Mouse (Mus musculus) regulatory T cell (primary cell): ENCODE data around the gene Mapkapk2.

Source experiments
- in situ Hi-C: fragments of 300-600 bp; cut with MboI, MseI; formaldehyde crosslinking; loops from one replicate; pipeline ENCODE4 v1.15.1; 2025; ENCODE audit warnings: high pct_unique_total_duplicates

Gene Mapkapk2

DNA sequence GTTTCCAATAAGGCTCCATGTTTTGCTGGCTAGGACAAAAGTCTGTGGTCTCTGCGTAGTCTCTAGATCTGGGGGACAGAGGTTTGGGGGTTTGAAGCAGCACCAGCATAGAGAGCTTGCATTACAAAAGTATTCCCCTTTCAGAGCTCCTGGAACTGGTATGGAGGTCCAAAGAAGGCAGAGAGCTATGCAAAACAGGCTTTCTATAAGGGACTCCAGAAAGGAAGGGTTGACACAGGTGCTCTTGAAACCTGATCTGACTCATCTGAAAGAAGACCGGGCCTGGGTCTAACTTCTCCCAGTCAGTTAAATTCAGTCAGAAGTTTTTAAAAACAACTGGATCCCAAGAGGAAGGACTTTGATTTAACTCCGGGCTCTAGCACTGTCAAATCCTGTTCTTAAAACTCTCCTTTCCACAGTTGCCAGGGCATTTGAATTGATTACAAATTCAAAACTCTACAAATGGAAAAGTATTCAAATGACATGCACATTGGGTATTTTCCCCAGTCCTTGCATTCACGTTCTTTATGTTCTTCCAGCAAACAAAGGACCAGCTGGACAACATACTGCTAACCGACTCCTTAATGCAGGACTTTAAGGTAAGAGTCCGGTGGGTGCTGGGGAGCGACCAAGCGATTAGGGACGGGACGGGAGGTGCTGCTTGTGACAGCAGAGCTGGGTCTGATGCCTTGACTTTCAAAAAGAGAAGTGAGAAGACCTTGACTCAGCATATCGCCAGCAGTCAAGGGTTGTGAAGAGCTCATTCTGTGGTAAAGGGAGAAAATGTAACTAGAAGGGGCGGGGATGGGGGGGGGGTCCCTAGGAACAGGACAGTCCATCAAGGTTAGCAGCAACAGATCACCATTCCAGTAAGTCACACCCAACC is 77.0 kb downstream of the Mapkapk2 start:
- in situ Hi-C loops: no loop called here

GRCm38 (mm10) chr1:131019492-131020098 is 78.0 kb downstream of the Mapkapk2 start, which contains the start of gene Il10:
TSS of gene Il10 (plus strand) at chr1:131019845.
- in situ Hi-C loops: no loop called here

GRCm38 (mm10) chr1:131015879-131016278 is 81.7 kb downstream of the Mapkapk2 start:
- in situ Hi-C loops: no loop called here

- in situ Hi-C loops: no loop called here
These were observed 82.3 kb downstream of the Mapkapk2 start for GRCm38 (mm10) chr1:131015281-131015680.

DNA sequence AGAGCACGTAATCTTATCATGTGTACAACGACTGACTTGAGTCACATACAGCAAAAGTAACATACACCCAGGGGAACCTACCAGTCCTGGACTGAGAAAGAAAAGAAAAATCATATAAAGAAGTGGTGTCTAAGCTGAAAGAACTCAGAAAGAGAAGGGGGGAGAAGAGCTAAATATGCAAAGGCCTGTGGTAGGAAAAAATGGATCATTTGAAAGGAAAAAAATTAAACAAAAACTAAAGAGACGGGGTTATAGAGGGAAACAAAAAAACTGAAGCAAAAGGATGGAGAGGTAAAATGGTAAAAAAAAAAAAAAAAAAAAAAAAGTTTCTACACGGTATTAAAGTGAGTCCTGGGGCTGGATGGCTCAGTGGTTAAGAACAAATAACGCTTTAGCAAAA is 83.7 kb downstream of the Mapkapk2 start:
- in situ Hi-C loops: no loop called here

- in situ Hi-C loops: no loop called here
These were observed 85.1 kb downstream of the Mapkapk2 start for GRCm38 (mm10) chr1:131012494-131012893.

DNA sequence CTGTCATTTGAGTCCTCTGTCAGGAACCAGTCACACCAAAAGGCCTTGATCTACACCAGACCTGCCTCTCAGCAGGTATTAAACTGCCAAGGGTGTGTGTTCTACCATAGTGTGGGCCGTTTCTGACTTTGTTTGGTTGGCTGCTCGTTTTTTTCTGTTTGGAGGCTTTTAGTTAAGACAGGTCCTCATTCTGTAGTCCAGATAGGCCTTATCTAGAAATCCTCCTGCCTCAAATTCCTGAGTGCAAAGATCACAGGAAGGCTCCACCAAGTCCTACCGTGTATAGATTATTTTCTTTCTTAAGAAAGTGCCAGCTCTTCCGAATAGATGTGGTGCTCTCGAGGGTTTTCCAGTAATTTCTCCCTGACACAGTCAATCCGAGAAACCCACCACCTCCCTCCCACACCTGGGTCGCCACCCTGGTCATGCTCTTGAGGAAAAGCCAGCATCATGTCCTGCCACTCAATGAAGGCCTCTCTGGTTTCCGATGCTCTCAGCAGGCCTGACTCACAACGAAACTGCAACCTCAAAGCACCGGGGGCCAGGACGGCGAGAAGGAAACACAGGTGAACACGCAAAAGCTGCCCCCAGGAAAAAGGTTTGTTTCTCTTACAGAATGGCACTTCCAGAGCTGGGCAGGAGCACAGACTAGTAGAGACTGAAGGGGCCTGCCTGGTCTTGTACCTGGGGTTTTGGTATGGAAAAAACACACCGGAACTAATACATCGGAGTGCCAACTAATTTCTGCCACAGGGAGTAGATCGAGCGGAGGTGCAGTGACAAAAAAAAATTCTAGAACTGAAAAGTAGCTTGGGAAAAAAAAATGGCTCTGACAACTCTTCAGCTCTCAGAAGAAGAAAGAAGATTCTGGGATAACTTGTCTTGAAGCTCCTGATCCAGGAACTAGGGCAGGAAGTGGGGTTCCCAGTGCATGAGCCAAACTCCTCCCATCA is 87.1 kb downstream of the Mapkapk2 start:
- in situ Hi-C loops: no loop called here

DNA sequence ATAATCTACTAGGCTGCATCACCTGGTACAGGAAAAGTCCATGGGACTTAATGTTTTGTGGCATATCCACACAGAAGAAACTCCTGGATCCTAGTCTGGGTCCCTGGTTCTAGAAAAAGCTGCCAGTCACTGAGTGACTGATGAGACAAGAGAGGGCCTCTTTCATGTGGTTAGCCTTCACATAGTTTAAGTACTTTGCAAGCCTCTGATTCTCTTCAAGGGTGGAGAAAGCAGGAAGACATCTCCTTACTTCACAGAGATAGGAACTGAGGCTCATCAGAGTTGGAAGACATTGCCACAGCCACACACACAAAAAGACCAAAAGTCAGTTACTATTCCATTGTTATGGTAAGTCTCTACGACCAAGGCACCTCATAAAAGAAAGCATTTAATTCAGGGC is 91.6 kb downstream of the Mapkapk2 start:
- in situ Hi-C loops: no loop called here
